Mouse (Mus musculus) cerebellum, postnatal 14 days (tissue): ENCODE measurements around the gene Cdrt4.
A peak's percentile ranks its signal among the peaks of the same experiment; 100 is the strongest.

ENCODE experiments used
- DNase-seq, 2 experiments: peaks; one replicate each; pipeline ENCODE4 v3.0.0; 2021; ENCODE audit warnings: mixed read lengths in 2 of 2

Cdrt4 gene

GRCm38 (mm10) chr11:62997039-62997717, 46.2 kb downstream of the Cdrt4 start:
- peak; percentile 54 to 81 for DNase-seq

- DNase-seq: peak; percentile 68
Observed at GRCm38 (mm10) chr11:62997718-62998281, 46.8 kb downstream of the Cdrt4 start.

GRCm38 (mm10) chr11:63000126-63000525, 49.1 kb downstream of the Cdrt4 start:
- no peak for DNase-seq

- DNase-seq: no peak
Observed at GRCm38 (mm10) chr11:63004617-63005016, 53.6 kb downstream of the Cdrt4 start.

- no peak for DNase-seq
Observed at GRCm38 (mm10) chr11:63007376-63007775, 56.4 kb downstream of the Cdrt4 start.

- DNase-seq: no peak
Observed at GRCm38 (mm10) chr11:63008004-63008403, 57.0 kb downstream of the Cdrt4 start.

GRCm38 (mm10) chr11:63009761-63010160, 58.8 kb downstream of the Cdrt4 start:
- no peak for DNase-seq

GRCm38 (mm10) chr11:63017327-63018082, 66.5 kb downstream of the Cdrt4 start:
- DNase-seq: peak; percentile 71 to 73

GRCm38 (mm10) chr11:63018083-63018622, 67.2 kb downstream of the Cdrt4 start:
- peak; percentile 60 to 76 for DNase-seq

- DNase-seq: no peak
Observed at GRCm38 (mm10) chr11:63020633-63021032, 69.6 kb downstream of the Cdrt4 start.

- no peak for DNase-seq
Observed at GRCm38 (mm10) chr11:63021141-63021806, 70.3 kb downstream of the Cdrt4 start.

- DNase-seq: no peak
Observed at GRCm38 (mm10) chr11:63023461-63023860, 72.5 kb downstream of the Cdrt4 start.

- no peak for DNase-seq
Observed at GRCm38 (mm10) chr11:63024136-63024535, 73.1 kb downstream of the Cdrt4 start.

GRCm38 (mm10) chr11:63025476-63025875, 74.5 kb downstream of the Cdrt4 start:
- no peak for DNase-seq

GRCm38 (mm10) chr11:63026651-63027141, 75.7 kb downstream of the Cdrt4 start:
- DNase-seq: peak; percentile 50 to 74

GRCm38 (mm10) chr11:63028131-63028530, 77.1 kb downstream of the Cdrt4 start:
- DNase-seq: no peak

- DNase-seq: no peak
Observed at GRCm38 (mm10) chr11:63029148-63029714, 78.2 kb downstream of the Cdrt4 start.

GRCm38 (mm10) chr11:63029721-63030120, 78.7 kb downstream of the Cdrt4 start:
- DNase-seq: no peak

GRCm38 (mm10) chr11:63035420-63036211, 84.6 kb downstream of the Cdrt4 start:
- no peak for DNase-seq

GRCm38 (mm10) chr11:63040002-63040661, 89.1 kb downstream of the Cdrt4 start:
- DNase-seq: no peak
